Mouse (Mus musculus): Measurements from ENCODE around the gene Zfp979. TPM values are rescaled to one million over a fixed set of nuclear protein-coding genes. Genes with fewer than 3 reads are reported as not detected.
"Not testable (repeated sequence)": the region's sequence is repeated elsewhere in the genome, so short reads cannot be mapped to it uniquely, and the experiment has no call there.

Gene Zfp979
- polyA plus RNA-seq, 1 experiment, result 0.16 TPM

DNA sequence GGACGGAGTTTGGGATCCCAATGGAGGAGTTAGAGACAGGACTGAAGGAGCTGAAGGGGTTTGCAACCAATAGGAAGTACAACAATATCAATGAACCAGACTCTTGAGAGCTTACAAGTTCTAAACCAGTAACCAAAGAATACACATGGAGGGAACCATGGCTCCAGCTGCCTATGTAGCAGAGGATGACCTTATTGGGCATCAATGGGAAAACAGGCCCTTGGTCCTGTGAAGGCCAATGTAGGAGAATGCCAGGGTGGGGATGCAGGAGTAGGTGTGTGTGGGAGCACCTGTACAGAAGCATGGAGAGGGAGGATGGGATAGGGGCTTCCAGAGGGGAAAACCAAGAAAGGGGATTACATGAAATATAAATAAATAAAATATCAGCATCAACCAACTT lies 40.4 kb downstream of the Zfp979 start:
- H3K4me3 ChIP-seq (ENCODE audit: extremely low read depth, insufficient read depth, insufficient read length), result no peak overlapping the region
- no peaks in the 10 kb centered on the region for H3K36me3 ChIP-seq (ENCODE audit: control insufficient read depth, insufficient read depth, low read length)
- H3K27me3 ChIP-seq (ENCODE audit: control insufficient read depth, insufficient read depth, low read length), result no peaks in the 10 kb centered on the region
- H3K27ac ChIP-seq (ENCODE audit: insufficient read depth, low read length), result no peak overlapping the region
- TF ChIP-seq POLR2A (IDR thresholded peaks at IDR 0.05; ENCODE audit: low read depth, low read length), result no peak
- no peak for TF ChIP-seq CTCF (IDR thresholded peaks at IDR 0.05; ENCODE audit: extremely low read depth, insufficient read depth, insufficient read length, insufficient replicate concordance)
- no peaks in the 10 kb centered on the region for H3K4me1 ChIP-seq (ENCODE audit: control insufficient read depth, insufficient read depth, insufficient read length)
- DNase-seq (ENCODE audit: low read depth in 1 of 2, low spot score in 2 of 2), result no peak
- WGBS, result 45% methylated on average over 1 of the region's 1 CpGs

DNA sequence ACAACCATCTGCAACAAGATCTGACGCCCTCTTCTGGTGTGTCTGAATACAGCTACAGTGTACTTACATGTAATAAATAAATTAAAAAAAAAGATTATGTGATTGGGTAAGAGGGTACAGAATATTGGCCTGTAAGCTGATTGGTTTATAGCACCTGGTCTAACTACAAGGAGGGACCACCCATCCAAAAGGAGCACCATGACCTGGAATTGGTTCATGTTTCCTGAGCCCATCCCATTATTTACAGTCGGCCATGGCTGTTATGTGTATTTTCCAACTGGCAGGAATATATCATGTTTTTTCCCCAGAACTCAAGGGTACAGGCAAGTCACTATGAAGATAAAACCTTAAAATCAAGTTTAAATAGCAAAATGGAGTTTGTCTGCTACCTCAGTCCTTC lies 43.5 kb downstream of the Zfp979 start:
- no peaks in the 10 kb centered on the region for H3K27me3 ChIP-seq (ENCODE audit: control insufficient read depth, insufficient read depth, low read length)
- no peak overlapping the region for H3K27ac ChIP-seq (ENCODE audit: insufficient read depth, low read length)
- no peak for DNase-seq (ENCODE audit: low read depth in 1 of 2, low spot score in 2 of 2)
- TF ChIP-seq CTCF (IDR thresholded peaks at IDR 0.05; ENCODE audit: extremely low read depth, insufficient read depth, insufficient read length, insufficient replicate concordance) (no peak), POLR2A (IDR thresholded peaks at IDR 0.05; ENCODE audit: low read depth, low read length) (no peak)
- no peaks in the 10 kb centered on the region for H3K4me1 ChIP-seq (ENCODE audit: control insufficient read depth, insufficient read depth, insufficient read length)
- H3K36me3 ChIP-seq (ENCODE audit: control insufficient read depth, insufficient read depth, low read length), result no peaks in the 10 kb centered on the region
- WGBS, result 60% methylated on average over 2 of the region's 2 CpGs
- no peak overlapping the region for H3K4me3 ChIP-seq (ENCODE audit: extremely low read depth, insufficient read depth, insufficient read length)

DNA sequence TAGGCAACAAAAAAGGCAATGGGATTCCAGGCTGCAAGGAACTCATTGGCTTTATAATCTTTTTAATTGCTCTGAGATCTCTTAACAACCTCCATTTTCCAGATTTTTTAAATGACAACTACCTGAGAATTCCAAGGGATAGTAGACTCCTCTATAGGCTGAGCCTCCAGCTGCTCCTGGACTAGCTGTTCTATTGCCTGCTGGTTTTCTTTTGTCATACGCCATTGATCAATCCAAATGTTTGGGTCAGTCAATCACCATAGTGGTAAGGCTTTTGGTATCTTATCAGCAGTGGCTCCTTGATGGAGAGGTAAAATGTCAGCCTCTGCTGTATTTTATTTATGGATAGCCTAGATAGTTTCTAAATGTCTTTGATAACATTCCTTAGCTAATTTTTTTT lies 44.6 kb downstream of the Zfp979 start:
- Histone ChIP-seq H3K27me3 (ENCODE audit: control insufficient read depth, insufficient read depth, low read length) (no peaks in the 10 kb centered on the region), H3K4me3 (ENCODE audit: extremely low read depth, insufficient read depth, insufficient read length) (no peak overlapping the region), H3K36me3 (ENCODE audit: control insufficient read depth, insufficient read depth, low read length) (no peaks in the 10 kb centered on the region), H3K4me1 (ENCODE audit: control insufficient read depth, insufficient read depth, insufficient read length) (no peaks in the 10 kb centered on the region), H3K27ac (ENCODE audit: insufficient read depth, low read length) (no peak overlapping the region)
- no peak for DNase-seq (ENCODE audit: low read depth in 1 of 2, low spot score in 2 of 2)
- TF ChIP-seq POLR2A (IDR thresholded peaks at IDR 0.05; ENCODE audit: low read depth, low read length) (no peak), CTCF (IDR thresholded peaks at IDR 0.05; ENCODE audit: extremely low read depth, insufficient read depth, insufficient read length, insufficient replicate concordance) (no peak)
- WGBS, result 63% methylated on average over 1 of the region's 1 CpGs

DNA sequence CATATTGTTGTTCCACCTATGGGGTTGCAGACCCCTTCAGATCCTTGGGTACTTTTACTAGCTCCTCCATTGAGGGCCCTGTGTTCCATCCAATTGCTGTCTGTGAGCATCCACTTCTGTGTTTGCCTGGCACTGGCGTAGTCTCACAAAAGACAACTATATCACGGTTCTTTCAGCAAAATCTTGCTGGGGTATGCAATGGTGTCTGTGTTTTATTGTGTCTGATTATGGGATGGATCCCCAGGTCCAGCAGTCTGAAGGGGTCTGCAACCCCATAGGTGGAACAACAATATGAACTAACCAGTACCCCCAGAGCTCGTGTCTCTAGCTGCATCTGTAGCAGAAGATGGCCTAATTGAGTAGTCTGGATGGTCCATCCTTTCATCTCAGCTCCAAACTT lies 47.7 kb downstream of the Zfp979 start:
- 82% methylated on average over 3 of the region's 3 CpGs for WGBS
- not testable (repeated sequence) for DNase-seq (ENCODE audit: low read depth in 1 of 2, low spot score in 2 of 2); H3K4me1 ChIP-seq (ENCODE audit: control insufficient read depth, insufficient read depth, insufficient read length); H3K27me3 ChIP-seq (ENCODE audit: control insufficient read depth, insufficient read depth, low read length); H3K36me3 ChIP-seq (ENCODE audit: control insufficient read depth, insufficient read depth, low read length); H3K27ac ChIP-seq (ENCODE audit: insufficient read depth, low read length); H3K4me3 ChIP-seq (ENCODE audit: extremely low read depth, insufficient read depth, insufficient read length)

DNA sequence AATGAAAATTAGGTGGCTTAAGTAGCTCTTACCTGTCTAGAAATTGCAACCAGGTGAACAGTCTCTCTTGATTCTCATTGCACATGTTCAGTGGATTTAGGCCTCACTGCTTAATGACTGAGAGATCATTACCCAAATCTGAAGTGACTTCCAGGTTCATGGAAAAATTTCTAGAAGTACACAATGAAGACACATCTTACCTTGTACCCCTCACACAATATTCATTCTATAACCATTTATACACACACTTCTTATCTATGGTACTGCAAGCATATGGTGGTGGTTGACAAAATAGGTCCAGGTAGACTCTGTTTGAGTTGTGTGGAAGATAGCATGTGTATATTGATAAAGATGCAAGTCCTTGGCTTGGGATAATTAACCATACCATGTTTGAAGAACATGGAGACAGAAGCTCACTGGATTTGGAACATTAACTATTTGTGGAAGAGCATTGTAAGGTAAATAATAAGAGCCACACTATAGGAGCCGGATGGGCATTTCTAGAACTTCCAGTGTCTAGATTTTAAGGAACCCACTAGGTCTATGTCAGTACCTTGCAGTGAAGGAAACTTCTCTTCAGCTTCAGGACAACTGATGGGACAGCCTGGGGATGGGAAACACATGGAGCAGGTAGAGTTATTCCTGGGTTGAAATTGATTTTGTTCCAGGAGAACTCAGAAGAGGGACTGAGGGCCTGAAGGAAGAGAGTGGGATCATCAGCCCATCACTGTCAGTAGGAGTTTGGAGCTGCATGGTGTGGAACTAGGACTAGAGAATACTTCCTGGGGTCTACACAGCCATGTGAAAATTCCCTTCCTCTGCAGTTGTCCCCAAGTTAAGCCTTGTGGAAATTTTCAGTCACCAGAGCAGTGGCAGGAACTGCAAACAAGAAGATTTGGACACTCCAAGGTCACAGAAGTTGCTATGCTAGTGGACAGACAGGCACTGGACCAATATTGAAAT lies 55.5 kb downstream of the Zfp979 start:
- TF ChIP-seq POLR2A (IDR thresholded peaks at IDR 0.05; ENCODE audit: low read depth, low read length), result no peak
- TF ChIP-seq CTCF (IDR thresholded peaks at IDR 0.05; ENCODE audit: extremely low read depth, insufficient read depth, insufficient read length, insufficient replicate concordance), result no peak
- Histone ChIP-seq H3K4me3 (ENCODE audit: extremely low read depth, insufficient read depth, insufficient read length) (no peak overlapping the region), H3K4me1 (ENCODE audit: control insufficient read depth, insufficient read depth, insufficient read length) (no peaks in the 10 kb centered on the region), H3K27ac (ENCODE audit: insufficient read depth, low read length) (no peak overlapping the region), H3K27me3 (ENCODE audit: control insufficient read depth, insufficient read depth, low read length) (no peaks in the 10 kb centered on the region), H3K36me3 (ENCODE audit: control insufficient read depth, insufficient read depth, low read length) (no peaks in the 10 kb centered on the region)
- no peak for DNase-seq (ENCODE audit: low read depth in 1 of 2, low spot score in 2 of 2)
- WGBS, result 57% methylated on average over 1 of the region's 1 CpGs

DNA sequence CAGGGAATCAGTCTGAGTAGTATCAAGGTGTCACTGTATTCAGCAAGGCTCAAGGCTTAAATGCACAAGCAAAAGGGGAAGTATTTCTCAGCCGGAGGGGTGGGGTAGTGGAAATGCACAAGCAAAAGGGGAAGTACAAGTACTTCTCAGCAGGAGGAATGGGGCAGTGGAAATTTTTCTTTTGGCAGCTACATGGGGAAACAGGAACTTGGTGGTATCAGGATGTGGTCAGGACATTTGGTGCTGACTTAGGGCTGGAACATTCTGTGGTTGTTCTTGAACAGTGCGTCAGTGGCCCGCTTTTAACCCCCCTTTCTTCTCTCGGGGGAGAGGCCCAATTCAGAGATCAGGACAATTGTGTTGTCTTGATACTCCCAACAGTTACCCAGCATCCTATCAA lies 62.9 kb downstream of the Zfp979 start:
- DNase-seq (ENCODE audit: low read depth in 1 of 2, low spot score in 2 of 2); H3K36me3 ChIP-seq (ENCODE audit: control insufficient read depth, insufficient read depth, low read length); H3K27me3 ChIP-seq (ENCODE audit: control insufficient read depth, insufficient read depth, low read length); H3K4me1 ChIP-seq (ENCODE audit: control insufficient read depth, insufficient read depth, insufficient read length); H3K4me3 ChIP-seq (ENCODE audit: extremely low read depth, insufficient read depth, insufficient read length); H3K27ac ChIP-seq (ENCODE audit: insufficient read depth, low read length): not testable (repeated sequence)
- WGBS, result 83% methylated on average over 4 of the region's 4 CpGs

DNA sequence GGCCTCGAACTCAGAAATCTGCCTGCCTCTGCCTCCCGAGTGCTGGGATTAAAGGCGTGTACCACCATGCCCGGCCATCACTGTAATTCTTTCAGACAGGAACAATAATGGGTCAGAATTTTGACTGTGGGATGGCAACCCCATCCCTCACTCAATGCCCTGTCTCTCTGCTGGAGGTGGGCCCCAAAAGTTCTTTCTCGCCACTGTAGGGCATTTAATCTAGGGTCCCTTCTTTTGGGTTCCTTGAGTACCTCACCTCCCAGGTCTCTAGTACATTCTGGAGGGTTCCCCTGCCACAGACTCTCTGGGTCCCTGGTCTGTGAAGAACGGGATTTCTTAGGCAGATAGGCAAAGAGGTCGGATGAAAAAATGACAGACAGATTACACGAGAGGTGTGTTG lies 71.2 kb downstream of the Zfp979 start:
- 81% methylated on average over 8 of the region's 8 CpGs for WGBS
- H3K4me1 ChIP-seq (ENCODE audit: control insufficient read depth, insufficient read depth, insufficient read length); H3K4me3 ChIP-seq (ENCODE audit: extremely low read depth, insufficient read depth, insufficient read length); H3K36me3 ChIP-seq (ENCODE audit: control insufficient read depth, insufficient read depth, low read length); DNase-seq (ENCODE audit: low read depth in 1 of 2, low spot score in 2 of 2); H3K27ac ChIP-seq (ENCODE audit: insufficient read depth, low read length); H3K27me3 ChIP-seq (ENCODE audit: control insufficient read depth, insufficient read depth, low read length): not testable (repeated sequence)
